Mouse (Mus musculus) limb, embryonic 10.5 days (tissue): ENCODE measurements around the gene Gls2. TPM values are rescaled to one million over a fixed set of nuclear protein-coding genes. Genes with fewer than 3 reads are reported as not detected.
"Not testable (repeated sequence)": the region's sequence is repeated elsewhere in the genome, so short reads cannot be mapped to it uniquely, and the experiment has no call there.

Experiments
- DNase-seq: peaks from one replicate; pipeline ENCODE4 v3.0.0-alpha.2; 2017; ENCODE audit warnings: low spot score
- H3K27ac ChIP-seq: fragments of 300-500 bp; sonication (generic); 2 replicates; pipeline ENCODE4 v1.5.1; 2016; ENCODE audit warnings: mild to moderate bottlenecking
- H3K27me3 ChIP-seq: fragments of 300-500 bp; sonication (generic); 2 replicates; pipeline ENCODE4 v1.6.1; 2016; ENCODE audit warnings: low read depth, mild to moderate bottlenecking; ENCODE audit not compliant: poor library complexity, severe bottlenecking
- H3K36me3 ChIP-seq: fragments of 300-500 bp; sonication (generic); 2 replicates; pipeline ENCODE4 v1.6.1; 2016; ENCODE audit warnings: mild to moderate bottlenecking, moderate library complexity
- H3K4me1 ChIP-seq: fragments of 300-500 bp; sonication (generic); 2 replicates; pipeline ENCODE4 v1.6.1; 2016
- H3K4me3 ChIP-seq: fragments of 300-500 bp; sonication (generic); 2 replicates; pipeline ENCODE4 v1.5.1; 2016; ENCODE audit warnings: mild to moderate bottlenecking, moderate library complexity
- H3K9me3 ChIP-seq: fragments of 300-500 bp; sonication (generic); replicated peaks from 2 replicates; pipeline ENCODE4 v1.6.1; 2016; ENCODE audit warnings: mild to moderate bottlenecking
- WGBS: fragments of 180-500 bp; shearing (Covaris S2); methylation state at CpG from one replicate; pipeline ENCODE4 v1.1.7; 2016; 5-methylcytosine and 5-hydroxymethylcytosine counted together
- polyA plus RNA-seq: library from polyadenylated mRNA; unstranded; fragments of >200 nt; fragmentation: Nextera tagmentation; extraction: Ambion mirVana; gene quantifications from 2 replicates; pipeline ENCODE4 v1.2.1, GENCODE M21; 2016

The Gls2 gene
- polyA plus RNA-seq = 1.7 and 1.9 TPM in 2 replicates

GRCm38 (mm10) chr10:128194024-128194550, at the start of gene Gls2:
Gene Gls2 (plus strand): TSS chr10:128194457.
- no peaks in the 10 kb centered on the region for H3K36me3 ChIP-seq
- peak within 1 kb of the TSS; percentile 82 for H3K27ac ChIP-seq
- peak; percentile 97 for DNase-seq
- under 1% methylated on average over 46 of the region's 46 CpGs for WGBS
- peaks cover 32% of the 10 kb centered on the region for H3K27me3 ChIP-seq
- H3K9me3 ChIP-seq = no peaks in the 10 kb centered on the region
- H3K4me1 ChIP-seq = peaks cover 21% of the 10 kb centered on the region
- peak within 1 kb of the TSS; percentile 85 for H3K4me3 ChIP-seq

DNA sequence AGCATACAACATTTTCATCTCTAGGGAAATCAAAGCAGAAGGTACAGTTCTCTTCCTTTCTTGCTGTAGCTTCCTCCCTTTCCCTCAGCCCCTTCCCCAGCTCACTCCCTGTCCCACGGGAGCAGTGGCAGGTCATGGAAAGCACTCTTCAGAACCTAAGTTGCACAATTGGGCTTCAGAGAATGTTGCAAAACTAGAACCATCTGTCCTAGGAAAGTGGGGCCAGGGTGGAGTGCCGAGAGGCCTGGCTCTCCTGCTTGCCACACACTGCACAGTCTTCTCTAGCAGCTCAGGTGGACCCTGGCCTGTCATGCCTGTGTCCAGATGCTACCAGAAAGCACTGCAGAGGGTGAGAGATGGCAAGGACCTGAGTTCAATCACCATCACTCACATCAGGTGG, 49.3 kb upstream of the Gls2 start:
- DNase-seq = no peak
- Histone ChIP-seq H3K27ac (no peak overlapping the region), H3K36me3 (peaks cover 82% of the 10 kb centered on the region), H3K27me3 (no peaks in the 10 kb centered on the region), H3K9me3 (no peaks in the 10 kb centered on the region), H3K4me3 (no peak overlapping the region), H3K4me1 (peaks cover 10% of the 10 kb centered on the region)
- WGBS = 82% methylated on average over 2 of the region's 2 CpGs

- H3K27me3 ChIP-seq = no peaks in the 10 kb centered on the region
- H3K9me3 ChIP-seq = no peaks in the 10 kb centered on the region
- peaks cover 12% of the 10 kb centered on the region for H3K4me1 ChIP-seq
- 93% methylated on average over 5 of the region's 5 CpGs for WGBS
- peaks cover 56% of the 10 kb centered on the region for H3K36me3 ChIP-seq
- peak overlapping the region; percentile 74; the same call in 1 of the 2 replicates for H3K27ac ChIP-seq
- no peak for DNase-seq
- H3K4me3 ChIP-seq = no peak overlapping the region
Measured at GRCm38 (mm10) chr10:128148789-128149365, 45.4 kb upstream of the Gls2 start.

- 2% methylated on average over 5 of the region's 5 CpGs for WGBS
- Histone ChIP-seq H3K9me3 (no peaks in the 10 kb centered on the region), H3K4me1 (peaks cover 12% of the 10 kb centered on the region), H3K4me3 (peak overlapping the region; percentile 26; the same call in 1 of the 2 replicates), H3K27me3 (no peaks in the 10 kb centered on the region), H3K36me3 (peaks cover 49% of the 10 kb centered on the region), H3K27ac (peak overlapping the region; percentile 74)
- DNase-seq = peak; percentile 71
Measured at GRCm38 (mm10) chr10:128149592-128149991, 44.7 kb upstream of the Gls2 start.

DNA sequence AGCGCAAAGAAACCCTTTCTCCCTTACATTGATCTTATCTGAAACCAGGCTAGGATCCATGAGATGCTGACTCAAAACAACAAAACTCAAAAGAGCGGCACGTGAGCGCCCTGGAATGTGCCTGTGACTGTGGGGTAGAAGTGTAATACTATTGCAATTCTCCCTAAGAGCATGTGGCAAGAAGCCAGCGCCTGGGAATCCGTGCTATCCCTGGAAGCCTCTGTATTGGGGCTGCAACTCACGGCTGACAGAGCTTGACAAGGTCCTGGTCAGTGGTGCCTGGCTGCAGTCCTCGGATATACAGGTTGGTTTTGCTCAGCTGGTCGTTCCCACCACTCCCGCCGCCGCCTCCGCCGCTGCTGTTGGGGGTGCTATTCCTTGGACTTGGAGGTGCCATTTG, 43.3 kb upstream of the Gls2 start:
- no peak overlapping the region for H3K4me3 ChIP-seq
- DNase-seq = no peak
- peaks cover 12% of the 10 kb centered on the region for H3K4me1 ChIP-seq
- WGBS = 83% methylated on average over 14 of the region's 14 CpGs
- H3K36me3 ChIP-seq = peaks cover 36% of the 10 kb centered on the region
- no peak overlapping the region for H3K27ac ChIP-seq
- no peaks in the 10 kb centered on the region for H3K27me3 ChIP-seq
- no peaks in the 10 kb centered on the region for H3K9me3 ChIP-seq

DNA sequence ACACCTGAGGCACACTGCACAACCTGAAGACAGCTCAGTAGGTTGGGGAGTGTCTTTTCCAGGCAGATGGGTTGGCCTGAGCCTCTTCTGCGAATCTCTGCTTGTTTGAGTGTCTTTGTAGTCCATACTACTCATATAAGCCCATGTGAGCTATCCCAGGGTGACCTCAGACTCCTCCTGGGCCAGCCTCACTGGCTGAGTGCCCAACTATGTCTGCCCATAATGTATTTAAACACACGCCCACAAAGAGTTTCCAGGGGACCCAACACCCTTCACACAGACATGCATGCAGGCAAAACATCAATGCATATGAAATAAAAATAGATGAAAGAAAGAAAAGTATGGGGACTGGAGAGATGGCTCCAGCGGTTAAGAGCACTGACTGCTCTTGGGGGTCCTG, 40.3 kb upstream of the Gls2 start:
- Histone ChIP-seq H3K4me1 (peaks cover 12% of the 10 kb centered on the region), H3K9me3 (no peaks in the 10 kb centered on the region), H3K27me3 (no peaks in the 10 kb centered on the region), H3K36me3 (peaks cover 13% of the 10 kb centered on the region), H3K27ac (no peak overlapping the region), H3K4me3 (no peak overlapping the region)
- DNase-seq = no peak
- WGBS = 90% methylated on average over 3 of the region's 3 CpGs

DNA sequence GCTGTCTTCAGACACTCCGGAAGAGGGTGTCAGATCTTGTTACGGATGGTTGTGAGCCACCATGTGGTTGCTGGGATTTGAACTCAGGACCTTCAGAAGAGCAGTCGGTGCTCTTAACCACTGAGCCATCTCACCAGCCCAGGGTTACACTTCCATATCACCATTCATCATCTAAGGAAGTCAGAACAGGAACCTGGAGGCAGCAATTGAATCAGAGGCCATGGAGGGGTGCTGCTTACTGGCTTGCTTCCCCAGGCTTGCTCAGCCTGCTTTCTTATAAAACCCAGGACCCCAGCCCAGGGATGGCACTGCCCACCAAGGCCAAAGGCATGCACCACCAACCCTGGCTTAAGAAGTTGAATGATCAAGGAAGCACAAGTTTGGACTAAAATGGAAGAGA, 28.5 kb upstream of the Gls2 start:
- H3K4me3 ChIP-seq, H3K9me3 ChIP-seq, H3K4me1 ChIP-seq, H3K27ac ChIP-seq, H3K27me3 ChIP-seq, DNase-seq: not testable (repeated sequence)
- H3K36me3 ChIP-seq = peaks cover 36% of the 10 kb centered on the region
- WGBS = 98% methylated on average over 3 of the region's 3 CpGs

- no peak overlapping the region for H3K27ac ChIP-seq
- H3K27me3 ChIP-seq = no peaks in the 10 kb centered on the region
- no peak for DNase-seq
- no peak overlapping the region for H3K4me3 ChIP-seq
- WGBS = 62% methylated on average over 6 of the region's 6 CpGs
- H3K4me1 ChIP-seq = no peaks in the 10 kb centered on the region
- peaks cover 30% of the 10 kb centered on the region for H3K36me3 ChIP-seq
- no peaks in the 10 kb centered on the region for H3K9me3 ChIP-seq
Measured at GRCm38 (mm10) chr10:128167091-128167490, 27.2 kb upstream of the Gls2 start.

- Histone ChIP-seq H3K4me1 (peaks cover 18% of the 10 kb centered on the region), H3K36me3 (peaks cover 14% of the 10 kb centered on the region)
- WGBS = 97% methylated on average over 10 of the region's 10 CpGs
- not testable (repeated sequence) for H3K27ac ChIP-seq, H3K4me3 ChIP-seq, H3K27me3 ChIP-seq, H3K9me3 ChIP-seq, DNase-seq
Measured at GRCm38 (mm10) chr10:128171348-128171747, 22.9 kb upstream of the Gls2 start.

DNA sequence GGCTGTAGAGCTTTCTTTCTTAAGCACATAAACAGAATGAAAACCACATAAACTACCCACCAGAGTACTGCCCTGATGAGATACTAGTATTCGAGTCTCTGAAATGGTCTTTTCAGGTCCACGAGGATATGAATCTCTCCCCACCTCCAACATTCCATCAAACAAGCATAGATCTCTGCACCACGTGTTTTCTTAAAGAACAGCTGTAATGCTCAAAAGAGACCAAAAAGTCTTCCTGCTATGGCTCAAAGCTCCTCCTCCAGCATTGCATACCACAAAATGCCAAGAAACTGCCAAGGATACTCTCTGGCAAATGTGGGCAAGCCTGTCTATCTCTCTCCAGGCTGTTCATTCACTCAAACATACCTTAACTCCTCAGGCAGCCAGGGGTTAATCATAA, 19.0 kb upstream of the Gls2 start:
- Histone ChIP-seq H3K36me3 (0 out of 2 replicates have a peak, but pooled peaks cover 3% of the 10 kb centered on the region), H3K27me3 (no peaks in the 10 kb centered on the region), H3K4me1 (peaks cover 33% of the 10 kb centered on the region), H3K27ac (peak overlapping the region; percentile 88), H3K9me3 (no peaks in the 10 kb centered on the region), H3K4me3 (peak overlapping the region; percentile 65)
- no peak for DNase-seq
- 37% methylated on average over 3 of the region's 3 CpGs for WGBS

- WGBS = under 1% methylated on average over 17 of the region's 17 CpGs
- peaks cover 35% of the 10 kb centered on the region for H3K4me1 ChIP-seq
Measured at GRCm38 (mm10) chr10:128175996-128176755, 18.1 kb upstream of the Gls2 start.

GRCm38 (mm10) chr10:128177316-128177715, 16.9 kb upstream of the Gls2 start:
- peaks cover 35% of the 10 kb centered on the region for H3K4me1 ChIP-seq
- H3K9me3 ChIP-seq = no peaks in the 10 kb centered on the region
- WGBS = 84% methylated on average over 4 of the region's 4 CpGs
- DNase-seq = no peak
- H3K36me3 ChIP-seq = 0 out of 2 replicates have a peak, but pooled peaks cover under 1% of the 10 kb centered on the region
- H3K27me3 ChIP-seq = no peaks in the 10 kb centered on the region
- no peak overlapping the region for H3K27ac ChIP-seq
- H3K4me3 ChIP-seq = no peak overlapping the region

More at GRCm38 (mm10) chr10:128175996-128176755, 18.1 kb upstream of the Gls2 start:
- Histone ChIP-seq H3K27ac (peak overlapping the region; percentile 88), H3K4me3 (peak overlapping the region; percentile 65), H3K36me3 (0 out of 2 replicates have a peak, but pooled peaks cover 3% of the 10 kb centered on the region), H3K27me3 (no peaks in the 10 kb centered on the region), H3K9me3 (no peaks in the 10 kb centered on the region)
- DNase-seq = peak; percentile 86

- 3% methylated on average over 6 of the region's 6 CpGs for WGBS
- peak within 1 kb of the TSS; percentile 86 for H3K27ac ChIP-seq
- no peaks in the 10 kb centered on the region for H3K27me3 ChIP-seq
- no peaks in the 10 kb centered on the region for H3K9me3 ChIP-seq
- peaks cover 25% of the 10 kb centered on the region for H3K4me1 ChIP-seq
- DNase-seq = peak; percentile 44
- no peaks in the 10 kb centered on the region for H3K36me3 ChIP-seq
- H3K4me3 ChIP-seq = peak within 1 kb of the TSS; percentile 40
Measured at GRCm38 (mm10) chr10:128179989-128180388, 14.3 kb upstream of the Gls2 start, which contains the start of gene Rbms2. Gene Rbms2 (minus strand): TSS chr10:128180297.
